Mouse (Mus musculus) embryo, embryonic 10.5 days (tissue): ENCODE measurements around the gene Map1b.

Source experiments
- DNase-seq: peaks from one replicate; pipeline ENCODE4 v3.0.0-alpha.2; 2015; ENCODE audit warnings: low spot score

Gene Map1b

GRCm38 (mm10) chr13:99447403-99448199 is 68.7 kb downstream of the Map1b start:
- DNase-seq = peak; percentile 53

GRCm38 (mm10) chr13:99447002-99447401 is 69.3 kb downstream of the Map1b start:
- DNase-seq = no peak

GRCm38 (mm10) chr13:99444880-99445279 is 71.5 kb downstream of the Map1b start:
- peak; percentile 89 for DNase-seq

GRCm38 (mm10) chr13:99444431-99444871 is 71.9 kb downstream of the Map1b start:
- peak; percentile 87 for DNase-seq

GRCm38 (mm10) chr13:99443484-99444175 is 72.7 kb downstream of the Map1b start:
- DNase-seq = no peak

GRCm38 (mm10) chr13:99442434-99443249 is 73.7 kb downstream of the Map1b start:
- no peak for DNase-seq

- peak; percentile 55 for DNase-seq
Measured at GRCm38 (mm10) chr13:99441700-99442433, 74.5 kb downstream of the Map1b start.

GRCm38 (mm10) chr13:99440228-99440627 is 76.1 kb downstream of the Map1b start:
- no peak for DNase-seq

GRCm38 (mm10) chr13:99439357-99439756 is 77.0 kb downstream of the Map1b start:
- DNase-seq = no peak

- no peak for DNase-seq
Measured at GRCm38 (mm10) chr13:99437051-99437450, 79.3 kb downstream of the Map1b start.

GRCm38 (mm10) chr13:99434494-99434893 is 81.8 kb downstream of the Map1b start:
- no peak for DNase-seq

- no peak for DNase-seq
Measured at GRCm38 (mm10) chr13:99433068-99434008, 83.0 kb downstream of the Map1b start.

GRCm38 (mm10) chr13:99423581-99423980 is 92.8 kb downstream of the Map1b start:
- no peak for DNase-seq

- no peak for DNase-seq
Measured at GRCm38 (mm10) chr13:99416601-99417000, 99.7 kb downstream of the Map1b start.

GRCm38 (mm10) chr13:99414352-99414742 is 102.0 kb downstream of the Map1b start:
- DNase-seq = no peak

GRCm38 (mm10) chr13:99413481-99414351 is 102.6 kb downstream of the Map1b start:
- DNase-seq = peak; percentile 88

GRCm38 (mm10) chr13:99412477-99413080 is 103.8 kb downstream of the Map1b start:
- peak; percentile 36 for DNase-seq

- DNase-seq = no peak
Measured at GRCm38 (mm10) chr13:99411761-99412160, 104.6 kb downstream of the Map1b start.
